Mouse (Mus musculus): ENCODE results near the gene Uqcrc1. TPM values are rescaled to one million over a fixed set of nuclear protein-coding genes. Genes with fewer than 3 reads are reported as not detected.
A peak's percentile ranks its signal among the peaks of the same experiment; 100 is the strongest.

Uqcrc1 gene
- polyA plus RNA-seq, 1 experiment from 2014 or later: 952 TPM

DNA sequence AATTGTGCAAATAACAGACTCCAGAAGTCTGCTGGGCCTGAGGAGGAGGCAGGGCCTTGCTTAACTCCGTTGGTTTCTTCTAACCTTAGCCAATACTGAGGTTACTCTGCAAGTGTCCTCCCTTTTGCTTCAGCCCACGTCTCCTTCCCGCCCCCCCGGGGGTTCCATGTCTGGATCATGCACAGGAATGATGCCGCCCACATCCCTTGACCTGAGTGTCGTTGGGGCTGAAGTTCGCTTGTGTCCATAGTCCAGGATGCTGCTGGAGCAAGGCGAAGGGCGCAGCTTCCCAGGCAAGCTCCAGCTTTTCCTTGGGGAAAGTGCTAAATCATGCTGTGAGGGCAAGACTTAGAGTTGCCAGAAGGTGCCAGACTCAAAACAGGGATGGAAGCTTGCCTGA lies 60.0 kb downstream of the Uqcrc1 start:
- no peak for ATAC-seq (ENCODE audit: insufficient number of reproducible peaks, insufficient read depth, low FRiP score, low read depth)
- WGBS: 53% methylated on average over 9 of the region's 9 CpGs
- no peaks in the 10 kb centered on the region for H3K27me3 ChIP-seq (ENCODE audit: control insufficient read depth, insufficient read depth, low read length)

DNA sequence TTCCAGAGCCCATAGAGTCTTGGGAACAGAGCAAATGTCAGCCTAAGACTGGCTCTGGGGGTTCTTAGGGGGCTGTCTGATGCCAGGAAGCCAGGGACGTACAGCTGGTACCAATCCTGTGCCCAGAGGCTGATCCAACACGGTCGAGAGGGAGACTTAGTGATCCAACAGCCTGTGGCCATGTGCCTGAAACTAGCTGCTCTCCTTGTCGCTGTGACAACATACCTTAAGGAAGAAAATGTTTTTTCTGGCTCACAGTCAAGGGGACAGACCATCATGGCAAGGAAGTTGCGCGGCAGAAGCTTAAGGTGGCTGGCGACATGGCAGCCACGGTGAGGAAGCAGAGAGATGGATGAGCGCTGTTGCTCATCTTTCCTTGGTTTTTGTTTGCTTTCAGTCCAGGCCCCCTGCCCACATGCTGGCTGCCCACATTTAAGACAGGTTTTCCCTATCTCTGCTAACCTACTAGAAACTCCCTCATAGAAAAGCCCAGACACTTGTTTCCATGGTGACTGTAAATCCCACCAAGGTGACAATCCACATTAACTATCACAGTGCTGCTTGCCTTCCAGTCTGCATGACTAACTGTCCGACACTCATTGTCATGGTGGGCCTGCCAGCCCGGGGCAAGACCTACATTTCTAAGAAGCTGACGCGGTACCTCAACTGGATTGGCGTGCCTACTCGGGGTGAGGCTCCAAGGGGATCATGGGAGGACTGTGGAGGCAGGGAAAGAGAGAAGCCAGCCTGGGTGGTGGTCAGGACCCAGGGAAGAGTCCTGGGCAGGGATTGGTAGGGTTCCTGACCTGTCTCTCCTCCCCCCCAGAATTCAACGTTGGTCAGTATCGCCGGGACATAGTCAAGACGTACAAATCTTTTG lies 62.1 kb downstream of the Uqcrc1 start:
- H3K4me1 ChIP-seq (ENCODE audit: control insufficient read depth in 2 of 2, insufficient read depth in 2 of 2, low read length in 2 of 2): no peaks in the 10 kb centered on the region
- no peaks in the 10 kb centered on the region for H3K36me3 ChIP-seq (ENCODE audit: control insufficient read depth, insufficient read depth, low read length)
- no peak overlapping the region for H3K4me3 ChIP-seq (ENCODE audit: control insufficient read depth in 1 of 2, insufficient read depth in 1 of 2, low read depth in 1 of 2, low read length in 2 of 2)
- no peak for ATAC-seq (ENCODE audit: insufficient number of reproducible peaks, insufficient read depth, low FRiP score, low read depth)
- H3K4me2 ChIP-seq (ENCODE audit: low read length): no peak overlapping the region
- no peak overlapping the region for H3K9ac ChIP-seq (ENCODE audit: low read length)
- no peak overlapping the region for H3K27ac ChIP-seq (replicated peaks in 1 of 2; ENCODE audit: control insufficient read depth in 1 of 2, insufficient read depth in 1 of 2, low read depth in 2 of 2, low read length in 2 of 2)
- no peaks in the 10 kb centered on the region for H3K9me3 ChIP-seq (ENCODE audit: control insufficient read depth, low read length)
- WGBS: 69% methylated on average over 19 of the region's 19 CpGs
- H3K27me3 ChIP-seq (ENCODE audit: control insufficient read depth, insufficient read depth, low read length): no peaks in the 10 kb centered on the region

More for the DNA sequence above, 60.0 kb downstream of the Uqcrc1 start:
- Histone ChIP-seq H3K4me2 (ENCODE audit: low read length) (no peak overlapping the region), H3K36me3 (ENCODE audit: control insufficient read depth, insufficient read depth, low read length) (no peaks in the 10 kb centered on the region), H3K4me1 (ENCODE audit: control insufficient read depth in 2 of 2, insufficient read depth in 2 of 2, low read length in 2 of 2) (peaks cover 4 to 9% of the 10 kb centered on the region in 2 experiments; a peak in 3 of 4 replicates), H3K27ac (replicated peaks in 1 of 2; ENCODE audit: control insufficient read depth in 1 of 2, insufficient read depth in 1 of 2, low read depth in 2 of 2, low read length in 2 of 2) (no peak overlapping the region), H3K4me3 (ENCODE audit: control insufficient read depth in 1 of 2, insufficient read depth in 1 of 2, low read depth in 1 of 2, low read length in 2 of 2) (no peak overlapping the region), H3K9me3 (ENCODE audit: control insufficient read depth, low read length) (no peaks in the 10 kb centered on the region), H3K9ac (ENCODE audit: low read length) (no peak overlapping the region)

- Histone ChIP-seq H3K4me3 (ENCODE audit: control insufficient read depth in 1 of 2, insufficient read depth in 1 of 2, low read depth in 1 of 2, low read length in 2 of 2) (no peak overlapping the region), H3K9me3 (ENCODE audit: control insufficient read depth, low read length) (no peaks in the 10 kb centered on the region), H3K27ac (replicated peaks in 1 of 2; ENCODE audit: control insufficient read depth in 1 of 2, insufficient read depth in 1 of 2, low read depth in 2 of 2, low read length in 2 of 2) (no peak overlapping the region), H3K36me3 (ENCODE audit: control insufficient read depth, insufficient read depth, low read length) (no peaks in the 10 kb centered on the region), H3K4me1 (ENCODE audit: control insufficient read depth in 2 of 2, insufficient read depth in 2 of 2, low read length in 2 of 2) (no peaks in the 10 kb centered on the region), H3K9ac (ENCODE audit: low read length) (no peak overlapping the region), H3K27me3 (ENCODE audit: control insufficient read depth, insufficient read depth, low read length) (no peaks in the 10 kb centered on the region), H3K4me2 (ENCODE audit: low read length) (no peak overlapping the region)
- 66% methylated on average over 4 of the region's 4 CpGs for WGBS
- ATAC-seq (ENCODE audit: insufficient number of reproducible peaks, insufficient read depth, low FRiP score, low read depth): no peak
These were observed 62.7 kb downstream of the Uqcrc1 start for GRCm38 (mm10) chr9:108999167-108999526.

MicroRNAs within 50 kb of the gene (microRNA counts, 519-probe panel; counts per million panel counts)
- 322 counts per million, percentile 70 among the panel's probes with 10 or more counts for microRNA mmu-miR-711

Small RNA genes within 50 kb of the gene (microRNA-seq; reads per million reads assigned to microRNA genes)
- gene Mir711: not detected

Other genes starting within 250 kb of the Uqcrc1 start
- gene Prkar2a, start 247.3 kb upstream of the Uqcrc1 start, polyA plus RNA-seq (2014; fragmentation: Nextera tagmentation; extraction: Ambion mirVana): 31.5 and 33.5 TPM in 2 replicates
- gene Ip6k2, start 152.8 kb upstream of the Uqcrc1 start, polyA plus RNA-seq (2014; fragmentation: Nextera tagmentation; extraction: Ambion mirVana): 45.0 and 45.6 TPM in 2 replicates
- gene Nckipsd, start 128.3 kb upstream of the Uqcrc1 start, polyA plus RNA-seq (2014; fragmentation: Nextera tagmentation; extraction: Ambion mirVana): 8.5 and 10.5 TPM in 2 replicates
- gene Celsr3, start 110.3 kb upstream of the Uqcrc1 start, polyA plus RNA-seq (2014; fragmentation: Nextera tagmentation; extraction: Ambion mirVana): 0.01 and 0.12 TPM in 2 replicates
- 7.6 and 8.7 TPM in 2 replicates for gene Slc26a6, start 83.3 kb upstream of the Uqcrc1 start, polyA plus RNA-seq (2014; fragmentation: Nextera tagmentation; extraction: Ambion mirVana)
- not detected in 2 replicates for gene Tmem89, start 22.0 kb upstream of the Uqcrc1 start, polyA plus RNA-seq (2014; fragmentation: Nextera tagmentation; extraction: Ambion mirVana)
- gene Col7a1, start 17.0 kb downstream of the Uqcrc1 start, polyA plus RNA-seq (2014; fragmentation: Nextera tagmentation; extraction: Ambion mirVana): 0.47 and 0.72 TPM in 2 replicates
- gene Ucn2, start 49.4 kb downstream of the Uqcrc1 start, polyA plus RNA-seq (2014; fragmentation: Nextera tagmentation; extraction: Ambion mirVana): not detected in 2 replicates
- gene Pfkfb4, start 55.1 kb downstream of the Uqcrc1 start, polyA plus RNA-seq (2014; fragmentation: Nextera tagmentation; extraction: Ambion mirVana): 2.9 and 3.2 TPM in 2 replicates
- gene Shisa5, start 101.9 kb downstream of the Uqcrc1 start, polyA plus RNA-seq (2014; fragmentation: Nextera tagmentation; extraction: Ambion mirVana): 51.9 and 54.3 TPM in 2 replicates
- 8.1 TPM in 2 replicates for gene Trex1, start 123.1 kb downstream of the Uqcrc1 start, polyA plus RNA-seq (2014; fragmentation: Nextera tagmentation; extraction: Ambion mirVana)
- gene Atrip, start 137.5 kb downstream of the Uqcrc1 start, polyA plus RNA-seq (2014; fragmentation: Nextera tagmentation; extraction: Ambion mirVana): 17.5 and 19.9 TPM in 2 replicates
- 13.9 and 14.0 TPM in 2 replicates for gene Ccdc51, start 145.9 kb downstream of the Uqcrc1 start, polyA plus RNA-seq (2014; fragmentation: Nextera tagmentation; extraction: Ambion mirVana)
- gene Tma7, start 146.0 kb downstream of the Uqcrc1 start, polyA plus RNA-seq (2014; fragmentation: Nextera tagmentation; extraction: Ambion mirVana): 611 and 670 TPM in 2 replicates
- 5.6 and 5.7 TPM in 2 replicates for gene Plxnb1, start 158.8 kb downstream of the Uqcrc1 start, polyA plus RNA-seq (2014; fragmentation: Nextera tagmentation; extraction: Ambion mirVana)
- not detected in 2 replicates for gene Fbxw21, start 225.4 kb downstream of the Uqcrc1 start, polyA plus RNA-seq (2014; fragmentation: Nextera tagmentation; extraction: Ambion mirVana)

Measured in heart, embryonic 14.5 days (tissue).